Mouse (Mus musculus) megakaryocyte, embryonic 14.5 days (primary cell): Measurements from ENCODE around the gene Gm11213.

Experiments used
- FLI1 ChIP-seq: IDR thresholded peaks from 2 replicates; pipeline ENCODE4 v1.6.1; 2012; ENCODE audit warnings: low read length, inconsistent platforms, mixed read lengths
- GATA1 ChIP-seq: IDR thresholded peaks from 3 replicates; pipeline ENCODE4 v1.6.1; 2012; ENCODE audit warnings: mixed read lengths, low read length, inconsistent platforms, borderline replicate concordance

DNA sequence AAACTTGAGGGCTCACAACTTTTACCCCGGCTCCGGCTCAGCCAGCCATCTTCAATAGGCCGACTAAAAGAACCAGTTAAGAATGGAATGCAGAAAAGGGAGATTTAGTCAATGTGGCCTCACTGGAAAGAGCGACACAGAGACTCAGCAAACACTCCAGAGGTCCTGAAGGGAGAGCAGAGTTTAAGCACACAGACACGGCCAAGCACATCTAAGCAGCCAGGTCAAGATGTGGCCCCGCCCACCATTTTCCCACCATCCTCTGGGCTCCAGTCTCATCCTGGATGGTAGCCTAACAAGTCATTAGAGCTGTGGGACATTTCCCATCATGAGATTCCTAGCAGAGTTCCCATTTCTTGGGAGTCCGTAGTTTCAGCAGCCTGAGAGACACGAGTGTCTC, 35.7 kb downstream of the Gm11213 start:
- TF ChIP-seq GATA1 (no peak), FLI1 (no peak)
